Mouse (Mus musculus): ENCODE results near the gene Gemin5. TPM values are rescaled to one million over a fixed set of nuclear protein-coding genes. Genes with fewer than 3 reads are reported as not detected.
A peak's percentile ranks its signal among the peaks of the same experiment; 100 is the strongest.

The Gemin5 gene
- polyA plus RNA-seq, 2 experiments = 5.9 to 8.4 TPM

DNA sequence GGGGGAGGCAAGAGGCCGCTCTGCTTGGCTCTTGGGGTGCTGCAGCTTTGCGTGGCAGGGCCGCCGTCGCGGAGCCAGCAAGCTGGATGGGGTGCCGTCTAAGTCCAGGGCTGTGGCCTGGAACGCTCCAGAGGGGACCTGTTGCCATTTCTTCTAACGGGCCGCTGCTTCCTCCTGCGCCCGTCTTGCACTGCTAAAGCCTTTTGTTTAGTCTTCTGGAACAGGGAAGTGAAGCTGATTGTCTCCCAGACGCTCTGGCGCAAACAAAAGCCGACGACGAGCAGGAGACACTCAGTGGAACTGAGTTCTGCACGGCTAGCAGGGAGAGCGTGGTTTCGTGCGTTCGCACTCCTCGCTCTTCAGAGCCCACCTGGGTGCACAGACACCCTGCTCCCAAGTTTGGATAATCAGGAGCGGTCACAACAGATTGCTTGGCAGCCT, 64.0 kb downstream of the Gemin5 start:
- Histone ChIP-seq H3K4me3 (ENCODE audit: insufficient read depth in 1 of 2, low read depth in 2 of 2, low read length in 2 of 2) (peak overlapping the region; percentile 75 to 84), H3K4me2 (ENCODE audit: low read depth) (peak overlapping the region; percentile 62), H3K27ac (peak overlapping the region; percentile 77), H3K27me3 (ENCODE audit: control insufficient read depth, insufficient read depth, low read length) (no peaks in the 10 kb centered on the region), H3K4me1 (replicated peaks; ENCODE audit: control insufficient read depth in 2 of 2, insufficient read depth in 2 of 2, low read length in 1 of 2) (peaks cover 7 to 12% of the 10 kb centered on the region in 2 experiments), H3K36me3 (replicated peaks; ENCODE audit: control insufficient read depth, insufficient read depth, low read depth) (peaks cover under 1% of the 10 kb centered on the region; the same call in 1 of the 2 replicates), H3K9me3 (ENCODE audit: control insufficient read depth, low read length) (no peaks in the 10 kb centered on the region), H3K9ac (replicated peaks) (peak overlapping the region; percentile 84)
- ATAC-seq (ENCODE audit: insufficient read depth) (peak; percentile 3), DNase-seq (ENCODE audit: low read depth in 3 of 3, low spot score in 3 of 3) (peak in 2 of 3 experiments; percentile 35 to 38)
- under 1% methylated on average over 24 of the region's 24 CpGs for WGBS (ENCODE audit: insufficient replicate concordance)
- TF ChIP-seq CTCF (IDR thresholded peaks at IDR 0.05; ENCODE audit: low read depth) (no peak), EP300 (IDR thresholded peaks at IDR 0.05; ENCODE audit: low read depth) (no peak)

DNA sequence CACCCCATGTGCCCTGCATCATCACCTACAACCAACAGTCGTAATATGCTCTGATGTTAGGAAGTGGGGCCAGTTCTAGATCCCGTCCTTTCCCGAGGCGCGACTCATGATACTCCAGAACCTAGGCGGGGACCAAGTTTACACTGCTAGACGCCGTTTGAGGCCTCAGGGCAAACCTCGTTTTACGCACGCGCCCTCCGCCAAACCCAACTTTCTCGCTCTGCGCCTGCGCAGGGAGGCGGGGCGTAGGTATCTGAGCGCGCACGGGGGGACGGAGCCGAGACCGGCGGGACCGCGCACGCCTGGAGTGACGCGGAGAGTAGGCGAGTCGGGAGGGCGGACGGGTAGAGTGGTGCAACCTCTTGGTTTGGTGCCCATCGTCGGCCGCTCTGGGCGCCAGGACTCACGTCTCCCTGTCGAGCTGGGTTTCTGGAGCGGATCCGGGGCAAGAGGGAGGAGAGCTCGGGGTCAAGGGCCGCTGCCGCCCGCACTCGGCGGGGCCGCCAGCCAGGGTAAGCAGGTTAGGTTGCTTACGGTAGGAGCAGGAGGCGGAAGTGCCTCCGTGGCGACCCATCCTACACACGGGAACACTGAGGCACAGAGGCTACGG, 64.5 kb downstream of the Gemin5 start, which contains the start of gene Cnot8:
TSS of gene Cnot8 (plus strand) at position 457 of the 610 bp plus-strand sequence.
- Histone ChIP-seq H3K36me3 (replicated peaks; ENCODE audit: control insufficient read depth, insufficient read depth, low read depth) (no peaks in the 10 kb centered on the region), H3K4me2 (ENCODE audit: low read depth) (peak within 1 kb of the TSS; percentile 69), H3K4me3 (ENCODE audit: insufficient read depth in 1 of 2, low read depth in 2 of 2, low read length in 2 of 2) (peak within 1 kb of the TSS; percentile 75 to 84), H3K27me3 (ENCODE audit: control insufficient read depth, insufficient read depth, low read length) (no peaks in the 10 kb centered on the region), H3K27ac (peak within 1 kb of the TSS; percentile 77), H3K9me3 (ENCODE audit: control insufficient read depth, low read length) (no peaks in the 10 kb centered on the region), H3K4me1 (replicated peaks; ENCODE audit: control insufficient read depth in 2 of 2, insufficient read depth in 2 of 2, low read length in 1 of 2) (peaks cover 7 to 12% of the 10 kb centered on the region in 2 experiments), H3K9ac (replicated peaks) (peak within 1 kb of the TSS; percentile 84)
- TF ChIP-seq CTCF (IDR thresholded peaks at IDR 0.05; ENCODE audit: low read depth) (peak; percentile 1; the same call in 1 of the 2 replicates), EP300 (IDR thresholded peaks at IDR 0.05; ENCODE audit: low read depth) (0 out of 2 replicates have a peak, but pooled peaks have one; percentile 12)
- WGBS (ENCODE audit: insufficient replicate concordance) = under 1% methylated on average over 55 of the region's 55 CpGs
- DNase-seq (ENCODE audit: low read depth in 3 of 3, low spot score in 3 of 3) (peak; percentile 96 to 97 (median 97)), ATAC-seq (ENCODE audit: insufficient read depth) (peak; percentile 99)

DNA sequence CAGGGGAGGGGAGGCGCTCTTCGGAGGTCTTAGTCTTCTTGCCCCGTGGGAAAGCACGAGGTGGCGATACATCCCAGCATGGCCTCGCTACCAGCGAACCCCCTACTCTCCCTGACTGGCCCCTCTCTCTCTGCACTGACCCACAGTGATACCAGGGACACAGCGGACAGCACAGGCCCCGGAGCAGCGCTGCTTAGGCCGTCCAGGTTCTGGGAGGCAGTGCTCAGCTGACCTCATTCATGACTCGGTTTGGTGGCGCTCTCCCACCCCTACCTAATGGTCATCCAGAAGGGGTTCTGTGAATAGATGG, 65.0 kb downstream of the Gemin5 start:
- no peak for DNase-seq (ENCODE audit: low read depth in 3 of 3, low spot score in 3 of 3)
- no peak for TF ChIP-seq EP300 (IDR thresholded peaks at IDR 0.05; ENCODE audit: low read depth)
- peak overlapping the region; percentile 52 to 75 for H3K4me3 ChIP-seq (ENCODE audit: insufficient read depth in 1 of 2, low read depth in 2 of 2, low read length in 2 of 2)
- H3K27ac ChIP-seq = peak overlapping the region; percentile 53
- peak overlapping the region; percentile 61 for H3K9ac ChIP-seq (replicated peaks)
- no peaks in the 10 kb centered on the region for H3K27me3 ChIP-seq (ENCODE audit: control insufficient read depth, insufficient read depth, low read length)
- H3K36me3 ChIP-seq (replicated peaks; ENCODE audit: control insufficient read depth, insufficient read depth, low read depth) = no peaks in the 10 kb centered on the region
- peak; percentile 6; the same call in 1 of the 2 replicates for ATAC-seq (ENCODE audit: insufficient read depth)
- H3K4me2 ChIP-seq (ENCODE audit: low read depth) = peak overlapping the region; percentile 69
- WGBS (ENCODE audit: insufficient replicate concordance) = 61% methylated on average over 11 of the region's 13 CpGs
- peaks cover 7 to 12% of the 10 kb centered on the region in 2 experiments for H3K4me1 ChIP-seq (replicated peaks; ENCODE audit: control insufficient read depth in 2 of 2, insufficient read depth in 2 of 2, low read length in 1 of 2)
- H3K9me3 ChIP-seq (ENCODE audit: control insufficient read depth, low read length) = no peaks in the 10 kb centered on the region

DNA sequence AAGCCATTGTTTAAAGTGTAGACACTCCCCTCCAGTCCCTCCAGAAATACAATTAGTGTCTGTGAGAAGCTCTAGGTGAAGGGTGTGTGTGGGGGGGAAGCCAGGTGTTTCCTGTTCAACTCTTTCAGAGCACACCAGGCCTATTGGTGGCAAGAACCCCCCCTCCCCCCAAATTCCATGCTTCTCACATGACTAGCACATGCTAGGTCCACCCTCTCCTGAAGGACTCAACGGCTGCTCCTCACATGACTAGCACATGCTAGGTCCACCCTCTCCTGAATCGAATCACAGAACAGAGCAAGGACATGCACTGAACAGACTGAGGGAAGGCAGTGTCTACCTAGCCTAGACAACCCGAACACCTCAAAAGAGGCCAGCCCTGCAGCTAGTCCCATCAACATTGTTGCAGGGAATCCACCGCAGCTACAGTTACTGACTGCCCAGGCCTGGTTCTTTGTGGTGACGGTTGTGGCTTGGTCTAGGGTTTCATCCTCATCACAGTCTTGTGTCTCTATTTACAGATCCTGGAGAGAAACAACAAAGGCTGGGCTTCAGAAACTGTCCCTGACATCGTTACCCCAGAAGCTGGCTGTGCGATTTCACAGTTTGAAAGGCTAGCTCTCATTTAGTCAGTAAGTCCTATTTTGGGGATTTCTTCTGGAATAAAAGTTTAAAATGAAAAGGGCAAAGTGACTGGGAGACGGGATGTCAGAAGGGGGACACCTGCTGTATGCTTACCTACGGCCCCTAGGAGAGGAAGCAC, 65.6 kb downstream of the Gemin5 start:
- WGBS (ENCODE audit: insufficient replicate concordance) = 74% methylated on average over 9 of the region's 9 CpGs
- no peak for TF ChIP-seq EP300 (IDR thresholded peaks at IDR 0.05; ENCODE audit: low read depth)
- TF ChIP-seq CTCF (IDR thresholded peaks at IDR 0.05; ENCODE audit: low read depth) = no peak
- DNase-seq (ENCODE audit: low read depth in 3 of 3, low spot score in 3 of 3) (no peak), ATAC-seq (ENCODE audit: insufficient read depth) (no peak)
- Histone ChIP-seq H3K9me3 (ENCODE audit: control insufficient read depth, low read length) (no peaks in the 10 kb centered on the region), H3K36me3 (replicated peaks; ENCODE audit: control insufficient read depth, insufficient read depth, low read depth) (no peaks in the 10 kb centered on the region), H3K4me1 (replicated peaks; ENCODE audit: control insufficient read depth in 2 of 2, insufficient read depth in 2 of 2, low read length in 1 of 2) (peaks cover 7 to 12% of the 10 kb centered on the region in 2 experiments), H3K4me2 (ENCODE audit: low read depth) (peak overlapping the region; percentile 69), H3K27ac (no peak overlapping the region), H3K4me3 (ENCODE audit: insufficient read depth in 1 of 2, low read depth in 2 of 2, low read length in 2 of 2) (no peak overlapping the region), H3K27me3 (ENCODE audit: control insufficient read depth, insufficient read depth, low read length) (peaks cover 3% of the 10 kb centered on the region), H3K9ac (replicated peaks) (no peak overlapping the region)

DNA sequence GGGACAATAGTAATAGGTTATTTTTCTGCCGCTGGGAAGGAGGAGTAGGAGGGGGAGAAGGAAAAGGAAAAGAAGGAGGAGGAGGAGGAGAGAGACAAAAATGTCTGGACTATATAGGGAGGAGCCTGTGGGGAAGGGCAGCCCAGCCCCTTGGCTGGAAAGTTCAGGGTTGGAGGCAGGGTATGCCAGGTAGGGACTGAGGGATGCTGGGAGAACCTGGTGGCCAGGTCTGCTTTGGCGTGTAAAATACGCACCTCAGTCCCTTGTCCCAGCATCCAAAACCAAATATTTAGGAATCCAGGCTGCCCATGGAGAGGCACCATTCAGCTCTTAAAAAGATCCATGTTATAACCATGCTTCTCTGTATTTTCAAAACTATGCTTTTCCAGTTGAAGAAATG, 66.2 kb downstream of the Gemin5 start:
- no peak overlapping the region for H3K4me3 ChIP-seq (ENCODE audit: insufficient read depth in 1 of 2, low read depth in 2 of 2, low read length in 2 of 2)
- no peak for ATAC-seq (ENCODE audit: insufficient read depth)
- WGBS (ENCODE audit: insufficient replicate concordance) = 74% methylated on average over 3 of the region's 3 CpGs

More for the DNA sequence above, 66.2 kb downstream of the Gemin5 start:
- DNase-seq (ENCODE audit: low read depth in 3 of 3, low spot score in 3 of 3) = no peak
- no peak overlapping the region for H3K9ac ChIP-seq (replicated peaks)
- no peak overlapping the region for H3K4me2 ChIP-seq (ENCODE audit: low read depth)
- TF ChIP-seq EP300 (IDR thresholded peaks at IDR 0.05; ENCODE audit: low read depth) (no peak), CTCF (IDR thresholded peaks at IDR 0.05; ENCODE audit: low read depth) (no peak)
- peaks cover 7 to 12% of the 10 kb centered on the region in 2 experiments for H3K4me1 ChIP-seq (replicated peaks; ENCODE audit: control insufficient read depth in 2 of 2, insufficient read depth in 2 of 2, low read length in 1 of 2)
- no peak overlapping the region for H3K27ac ChIP-seq
- no peaks in the 10 kb centered on the region for H3K36me3 ChIP-seq (replicated peaks; ENCODE audit: control insufficient read depth, insufficient read depth, low read depth)
- H3K27me3 ChIP-seq (ENCODE audit: control insufficient read depth, insufficient read depth, low read length) = peaks cover 9% of the 10 kb centered on the region
- no peaks in the 10 kb centered on the region for H3K9me3 ChIP-seq (ENCODE audit: control insufficient read depth, low read length)
